Mouse (Mus musculus) c-Kit-positive CD71-positive TER-119-negative erythroid progenitor cells, embryonic 14.5 days (primary cell): ENCODE results near the gene Olfr1352.
"Not testable (repeated sequence)": the region's sequence is repeated elsewhere in the genome, so short reads cannot be mapped to it uniquely, and the experiment has no call there.

Experiments
- DNase-seq: peaks from one replicate; pipeline ENCODE4 v3.0.0-alpha.2; 2013; ENCODE audit warnings: low read depth

The Olfr1352 gene

DNA sequence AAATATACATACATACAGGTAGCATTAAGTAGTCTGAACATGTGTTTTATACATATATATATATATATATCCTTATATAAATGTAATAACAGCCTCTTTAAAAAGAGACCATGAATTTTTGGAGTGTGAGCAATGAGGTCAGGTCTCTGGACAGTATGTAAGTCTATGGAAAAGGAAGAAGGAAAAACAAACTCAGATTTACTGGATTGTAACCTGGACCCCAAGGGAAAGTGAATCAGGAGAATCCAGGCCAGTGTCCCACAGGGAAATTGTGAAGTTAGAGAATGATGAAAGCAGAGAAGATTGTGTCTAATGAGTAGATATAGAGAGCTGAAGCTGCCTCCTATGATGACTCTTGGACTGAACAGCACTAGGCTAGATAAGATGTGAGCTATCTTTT is at the start of gene Olfr1352:
Gene Olfr1352 (plus strand): TSS at position 301 of the 400 bp plus-strand sequence.
- no peak for DNase-seq

DNA sequence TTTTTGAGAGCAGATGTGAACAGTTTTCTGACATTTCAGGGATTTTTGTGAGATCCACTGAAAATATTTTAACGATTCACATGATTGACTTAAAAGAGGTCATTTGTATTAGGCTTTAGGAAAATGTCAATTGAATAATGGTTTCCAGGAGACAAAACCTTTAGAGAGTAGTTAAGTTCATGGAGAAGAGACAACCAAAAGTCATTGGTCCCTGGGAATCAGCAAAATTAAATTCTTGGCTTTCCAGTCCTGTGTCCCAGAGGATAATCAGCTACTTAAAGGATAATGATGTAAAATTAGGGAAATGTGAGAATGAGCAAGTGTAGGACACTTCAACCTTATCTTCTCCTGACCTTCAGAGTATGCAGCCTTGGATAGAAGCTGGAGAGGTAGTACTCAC is 30.5 kb upstream of the Olfr1352 start, which contains the start of gene Olfr8:
Gene Olfr8 (plus strand): TSS at position 301 of the 400 bp plus-strand sequence.
- not testable (repeated sequence) for DNase-seq

DNA sequence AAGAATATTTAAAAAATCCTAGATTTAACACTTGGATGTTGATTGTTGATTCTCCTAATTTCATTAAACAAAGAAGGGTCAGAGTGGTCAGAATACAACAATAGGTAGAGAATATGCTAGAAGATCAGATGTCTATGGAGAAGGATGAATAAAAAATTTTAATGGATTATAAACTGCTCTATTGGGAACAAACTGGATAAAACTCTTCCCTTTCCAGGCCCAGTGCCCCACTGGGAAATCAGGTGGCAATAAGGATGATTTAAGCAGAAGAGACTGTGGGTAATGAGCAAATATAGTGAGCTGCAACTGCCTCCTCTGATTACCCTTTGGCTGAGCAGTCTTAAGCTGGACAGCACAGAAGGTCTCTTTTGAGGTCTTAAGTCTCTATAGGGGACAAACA is 17.8 kb upstream of the Olfr1352 start, which contains the start of gene Olfr1353:
Gene Olfr1353 (plus strand): TSS at position 301 of the 400 bp plus-strand sequence.
- DNase-seq = not testable (repeated sequence)

DNA sequence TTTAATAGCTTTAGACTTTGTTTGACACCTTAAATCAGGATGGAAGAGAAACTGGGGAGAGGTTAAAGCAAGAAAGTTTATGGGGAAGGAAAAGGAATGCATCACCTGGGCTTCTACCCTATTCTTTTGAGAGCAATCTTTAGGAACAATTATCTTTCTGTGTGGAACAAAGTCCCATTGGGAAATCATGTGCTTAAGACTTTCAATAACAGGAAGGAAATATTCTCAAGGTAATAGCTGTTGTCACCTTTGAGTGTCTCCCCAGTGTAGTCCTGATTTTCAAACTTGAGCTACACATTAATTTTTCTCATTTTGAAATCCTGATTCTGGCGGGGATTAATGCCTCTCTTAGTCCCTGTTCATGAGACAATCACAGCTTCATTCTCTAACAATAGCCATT is 31.3 kb downstream of the Olfr1352 start, which contains the start of gene Olfr1351:
Gene Olfr1351 (plus strand): TSS at position 301 of the 400 bp plus-strand sequence.
- no peak for DNase-seq

- DNase-seq = no peak
Observed at GRCm38 (mm10) chr10:79028441-79028840, 47.6 kb downstream of the Olfr1352 start, which contains the start of gene Olfr57. TSS of gene Olfr57 (plus strand) at chr10:79028741.
